Mouse (Mus musculus): Measurements from ENCODE around the gene Cx3cl1.
A peak's percentile ranks its signal among the peaks of the same experiment; 100 is the strongest.

Gene Cx3cl1

GRCm38 (mm10) chr8:94803551-94803950 lies 31.7 kb downstream of the Cx3cl1 start:
- DNase-seq = no peak

- no peak for DNase-seq
Observed at GRCm38 (mm10) chr8:94804546-94805340, 32.9 kb downstream of the Cx3cl1 start.

GRCm38 (mm10) chr8:94805811-94806210 lies 34.0 kb downstream of the Cx3cl1 start:
- no peak for DNase-seq

- peak; percentile 21 to 72 for DNase-seq
Observed at GRCm38 (mm10) chr8:94807506-94807905, 35.7 kb downstream of the Cx3cl1 start.

- no peak for DNase-seq
Observed at GRCm38 (mm10) chr8:94808372-94808771, 36.6 kb downstream of the Cx3cl1 start.

DNA sequence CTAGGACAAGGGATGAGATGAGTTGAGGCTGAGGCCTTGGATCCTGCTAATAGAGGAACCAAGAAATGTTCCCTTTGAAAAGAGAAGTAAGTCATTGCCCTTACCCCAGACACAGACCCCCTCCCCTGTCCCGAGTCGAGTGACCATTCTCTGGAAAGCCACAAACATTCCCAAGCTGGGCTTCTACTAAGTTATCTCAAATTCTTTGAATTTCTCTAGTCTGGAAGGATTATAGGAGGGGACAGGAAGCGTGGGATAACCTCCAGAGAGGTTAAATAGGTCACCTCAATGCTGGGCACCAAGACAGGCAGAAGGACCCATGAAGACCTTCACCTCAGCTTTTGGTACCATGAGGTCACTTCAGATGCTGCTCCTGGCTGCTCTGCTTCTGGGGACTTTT lies 38.3 kb downstream of the Cx3cl1 start, which contains the start of gene Ccl17:
TSS of gene Ccl17 (plus strand) at position 301 of the 400 bp plus-strand sequence.
- DNase-seq = no peak

- no peak for DNase-seq
Observed at GRCm38 (mm10) chr8:94810855-94811254, 39.0 kb downstream of the Cx3cl1 start.

- no peak for DNase-seq
Observed at GRCm38 (mm10) chr8:94811654-94812053, 39.8 kb downstream of the Cx3cl1 start.

- DNase-seq = peak; percentile 78 to 95
Observed at GRCm38 (mm10) chr8:94812645-94813098, 40.9 kb downstream of the Cx3cl1 start.

DNA sequence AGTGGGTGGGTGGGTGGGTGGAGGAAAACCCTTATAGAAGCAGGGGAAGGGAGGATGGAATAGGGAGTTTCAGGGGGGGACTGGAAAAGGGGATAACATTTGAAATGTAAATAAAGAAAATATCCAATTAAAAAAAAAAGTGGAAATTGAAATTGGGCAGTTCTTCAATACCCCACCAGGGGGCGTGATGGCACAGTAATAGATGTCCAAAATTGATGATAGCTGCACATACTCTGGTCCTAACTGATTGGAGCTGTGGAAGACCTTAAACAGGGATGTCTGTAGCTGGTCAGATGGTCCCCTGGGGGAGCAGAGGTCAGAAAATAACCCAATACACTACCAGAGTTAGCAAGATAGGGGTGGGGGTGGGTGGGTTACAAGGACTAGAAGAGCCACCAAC lies 42.7 kb downstream of the Cx3cl1 start:
- peak in 1 of 2 experiments; percentile 58 for DNase-seq

DNA sequence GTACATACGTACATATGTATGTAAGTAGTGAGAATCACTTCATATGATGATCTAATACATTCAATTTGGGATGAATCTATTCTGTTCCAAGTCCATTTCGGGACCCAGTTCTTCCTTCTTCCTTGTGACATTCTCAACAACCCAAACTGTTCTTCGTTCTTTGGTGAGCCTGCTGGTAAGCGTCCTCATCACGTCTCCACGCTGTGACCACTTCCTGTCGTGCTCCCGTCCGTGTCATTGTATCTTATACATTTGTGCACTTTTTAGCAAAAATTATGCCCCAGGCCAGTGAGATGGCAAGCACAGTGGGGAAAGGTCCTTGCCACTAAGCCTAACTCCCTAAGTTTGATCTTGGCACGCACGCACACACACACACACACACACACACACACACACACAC lies 46.1 kb downstream of the Cx3cl1 start:
- no peak for DNase-seq

- no peak for DNase-seq
Observed at GRCm38 (mm10) chr8:94819671-94820179, 47.9 kb downstream of the Cx3cl1 start.

GRCm38 (mm10) chr8:94820553-94820952 lies 48.7 kb downstream of the Cx3cl1 start:
- DNase-seq = peak; percentile 68 to 83

- DNase-seq = no peak
Observed at GRCm38 (mm10) chr8:94821381-94821780, 49.6 kb downstream of the Cx3cl1 start.

- DNase-seq = peak; percentile 77 to 81
Observed at GRCm38 (mm10) chr8:94822637-94823560, 51.1 kb downstream of the Cx3cl1 start.

GRCm38 (mm10) chr8:94825170-94825569 lies 53.4 kb downstream of the Cx3cl1 start:
- DNase-seq = no peak

- DNase-seq = no peak
Observed at GRCm38 (mm10) chr8:94826210-94826609, 54.4 kb downstream of the Cx3cl1 start.

GRCm38 (mm10) chr8:94828284-94828683 lies 56.5 kb downstream of the Cx3cl1 start:
- DNase-seq = no peak
